Mouse (Mus musculus): Measurements from ENCODE around the gene 2300002M23Rik. TPM values are rescaled to one million over a fixed set of nuclear protein-coding genes. Genes with fewer than 3 reads are reported as not detected.

Gene 2300002M23Rik
- polyA plus RNA-seq, 1 experiment from 2014 or later, result not detected

DNA sequence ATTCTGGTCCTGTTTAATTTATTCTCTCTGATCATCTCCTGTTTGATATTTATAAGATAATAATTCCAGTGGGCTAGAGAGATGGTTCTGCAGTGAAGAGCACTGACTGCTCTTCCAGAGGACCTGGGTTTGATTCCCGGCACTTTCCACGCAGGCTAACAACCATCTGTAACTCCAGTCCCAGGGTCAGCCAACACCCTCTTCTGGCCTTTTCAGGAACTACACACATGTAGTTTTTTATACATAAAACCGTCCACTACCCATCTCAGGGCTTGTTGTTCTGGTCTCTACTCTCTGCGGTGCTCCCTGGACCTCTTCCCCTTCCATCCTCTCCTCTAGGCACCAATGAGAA is 17.1 kb upstream of the 2300002M23Rik start:
- H3K4me2 ChIP-seq (ENCODE audit: low read depth, low read length, severe bottlenecking), result no peak overlapping the region
- H3K27me3 ChIP-seq (ENCODE audit: control insufficient read depth, insufficient read depth, low read length), result no peaks in the 10 kb centered on the region
- ATAC-seq (replicated peaks; ENCODE audit: low FRiP score) (no peak), DNase-seq (ENCODE audit: low spot score) (no peak)
- 94% methylated on average over 4 of the region's 4 CpGs for WGBS
- H3K9ac ChIP-seq (ENCODE audit: low read length), result no peak overlapping the region
- H3K9me3 ChIP-seq (ENCODE audit: control insufficient read depth, low read length), result no peaks in the 10 kb centered on the region
- no peak overlapping the region for H3K4me3 ChIP-seq (ENCODE audit: low read depth, low read length)
- 0 out of 2 replicates have a peak, but pooled peaks cover 2% of the 10 kb centered on the region for H3K4me1 ChIP-seq (replicated peaks; ENCODE audit: control insufficient read depth, insufficient read depth, low read length)
- no peaks in the 10 kb centered on the region for H3K36me3 ChIP-seq (ENCODE audit: control insufficient read depth, insufficient read depth, low read length)
- no peak overlapping the region for H3K27ac ChIP-seq (ENCODE audit: low read depth, low read length)

DNA sequence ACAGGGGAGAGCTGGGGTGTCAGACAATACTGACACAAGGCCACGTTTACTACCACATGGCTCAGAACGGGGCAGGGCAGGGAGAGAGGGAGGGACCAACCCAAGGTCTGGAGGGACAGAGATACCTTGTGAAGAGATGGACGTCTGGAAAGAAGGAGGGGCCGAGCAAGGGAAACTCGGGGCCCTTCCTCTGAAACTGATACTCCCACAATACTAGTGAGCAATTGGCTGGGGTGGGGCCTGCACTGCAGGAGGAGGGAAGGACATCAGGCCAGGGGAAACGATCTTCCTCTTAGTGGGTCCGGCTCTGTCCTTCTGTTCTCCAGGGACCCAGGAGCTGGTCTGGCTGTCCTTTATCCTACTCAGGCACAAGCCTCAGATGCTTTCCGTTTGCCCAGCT is 16.4 kb upstream of the 2300002M23Rik start:
- 58% methylated on average over 8 of the region's 8 CpGs for WGBS
- ATAC-seq (replicated peaks; ENCODE audit: low FRiP score) (no peak), DNase-seq (ENCODE audit: low spot score) (no peak)
- no peak overlapping the region for H3K4me3 ChIP-seq (ENCODE audit: low read depth, low read length)
- no peaks in the 10 kb centered on the region for H3K9me3 ChIP-seq (ENCODE audit: control insufficient read depth, low read length)
- no peaks in the 10 kb centered on the region for H3K27me3 ChIP-seq (ENCODE audit: control insufficient read depth, insufficient read depth, low read length)
- H3K36me3 ChIP-seq (ENCODE audit: control insufficient read depth, insufficient read depth, low read length), result no peaks in the 10 kb centered on the region
- H3K27ac ChIP-seq (ENCODE audit: low read depth, low read length), result no peak overlapping the region
- H3K4me1 ChIP-seq (replicated peaks; ENCODE audit: control insufficient read depth, insufficient read depth, low read length), result 0 out of 2 replicates have a peak, but pooled peaks cover 2% of the 10 kb centered on the region
- no peak overlapping the region for H3K9ac ChIP-seq (ENCODE audit: low read length)
- H3K4me2 ChIP-seq (ENCODE audit: low read depth, low read length, severe bottlenecking), result no peak overlapping the region

- 78% methylated on average over 8 of the region's 10 CpGs for WGBS
- Histone ChIP-seq H3K9ac (ENCODE audit: low read length) (no peak within 1 kb of the TSS), H3K27ac (ENCODE audit: low read depth, low read length) (no peak within 1 kb of the TSS), H3K27me3 (ENCODE audit: control insufficient read depth, insufficient read depth, low read length) (no peaks in the 10 kb centered on the region), H3K4me2 (ENCODE audit: low read depth, low read length, severe bottlenecking) (no peak within 1 kb of the TSS), H3K4me3 (ENCODE audit: low read depth, low read length) (no peak within 1 kb of the TSS), H3K36me3 (ENCODE audit: control insufficient read depth, insufficient read depth, low read length) (no peaks in the 10 kb centered on the region), H3K9me3 (ENCODE audit: control insufficient read depth, low read length) (no peaks in the 10 kb centered on the region), H3K4me1 (replicated peaks; ENCODE audit: control insufficient read depth, insufficient read depth, low read length) (no peaks in the 10 kb centered on the region)
- DNase-seq (ENCODE audit: low spot score) (no peak), ATAC-seq (replicated peaks; ENCODE audit: low FRiP score) (no peak)
These were observed 15.3 kb upstream of the 2300002M23Rik start, which contains the start of gene Cdsn for GRCm38 (mm10) chr17:35551881-35552414. TSS of gene Cdsn (plus strand) at chr17:35552128.

DNA sequence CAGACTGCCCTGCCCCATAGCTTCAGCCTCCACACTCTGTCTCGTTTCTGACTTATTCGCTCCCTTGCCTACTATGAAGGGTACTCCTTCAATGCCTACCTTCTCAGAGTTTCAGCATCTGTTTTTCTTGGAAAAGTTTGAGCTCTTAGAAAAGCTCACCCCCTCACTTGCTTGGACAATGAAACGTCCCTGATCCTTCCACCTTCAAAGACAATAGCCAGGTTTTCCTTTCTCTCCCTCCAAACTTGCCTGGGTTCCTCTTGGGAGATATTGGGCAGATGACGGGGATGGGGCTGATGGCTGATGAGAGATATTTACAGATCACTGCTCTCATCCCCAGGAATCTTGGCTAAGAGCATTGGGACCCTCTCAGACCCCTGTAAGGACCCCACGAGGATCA is 12.9 kb upstream of the 2300002M23Rik start:
- H3K9ac ChIP-seq (ENCODE audit: low read length), result no peak overlapping the region
- no peaks in the 10 kb centered on the region for H3K9me3 ChIP-seq (ENCODE audit: control insufficient read depth, low read length)
- no peak for ATAC-seq (replicated peaks; ENCODE audit: low FRiP score)
- H3K36me3 ChIP-seq (ENCODE audit: control insufficient read depth, insufficient read depth, low read length), result no peaks in the 10 kb centered on the region
- no peak overlapping the region for H3K4me2 ChIP-seq (ENCODE audit: low read depth, low read length, severe bottlenecking)
- no peaks in the 10 kb centered on the region for H3K4me1 ChIP-seq (replicated peaks; ENCODE audit: control insufficient read depth, insufficient read depth, low read length)
- H3K4me3 ChIP-seq (ENCODE audit: low read depth, low read length), result no peak overlapping the region
- no peaks in the 10 kb centered on the region for H3K27me3 ChIP-seq (ENCODE audit: control insufficient read depth, insufficient read depth, low read length)
- DNase-seq (ENCODE audit: low spot score), result no peak
- WGBS, result 78% methylated on average over 5 of the region's 5 CpGs
- no peak overlapping the region for H3K27ac ChIP-seq (ENCODE audit: low read depth, low read length)

DNA sequence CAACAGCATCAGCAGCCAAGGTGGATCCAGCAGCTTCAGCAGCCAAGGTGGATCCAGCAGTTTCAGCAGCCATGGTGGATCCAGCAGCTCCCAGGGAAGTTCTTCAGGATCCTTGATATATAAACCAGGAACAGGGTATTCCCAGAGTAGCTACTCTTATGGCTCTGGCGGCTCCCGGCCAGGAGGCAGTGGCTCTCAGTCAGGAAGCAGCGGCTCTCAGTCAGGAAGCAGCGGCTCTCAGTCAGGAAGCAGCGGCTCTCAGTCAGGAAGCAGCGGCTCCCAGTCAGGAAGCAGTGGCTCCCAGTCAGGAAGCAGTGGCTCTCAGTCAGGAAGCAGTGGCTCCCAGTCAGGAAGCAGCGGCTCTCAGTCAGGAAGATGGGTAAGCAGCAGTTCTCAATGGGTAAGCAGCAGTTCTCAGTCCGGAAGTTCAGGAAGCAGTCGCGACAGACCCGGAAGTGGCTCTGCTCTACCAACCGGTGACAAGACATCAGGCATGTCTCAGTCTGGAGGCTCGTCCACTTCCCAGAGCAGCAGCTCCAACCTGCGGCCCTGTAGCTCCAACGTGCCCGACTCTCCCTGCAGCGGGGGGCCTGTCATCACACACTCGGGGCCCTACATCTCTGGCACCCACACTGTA is 12.4 kb upstream of the 2300002M23Rik start:
- ATAC-seq (replicated peaks; ENCODE audit: low FRiP score), result no peak

DNA sequence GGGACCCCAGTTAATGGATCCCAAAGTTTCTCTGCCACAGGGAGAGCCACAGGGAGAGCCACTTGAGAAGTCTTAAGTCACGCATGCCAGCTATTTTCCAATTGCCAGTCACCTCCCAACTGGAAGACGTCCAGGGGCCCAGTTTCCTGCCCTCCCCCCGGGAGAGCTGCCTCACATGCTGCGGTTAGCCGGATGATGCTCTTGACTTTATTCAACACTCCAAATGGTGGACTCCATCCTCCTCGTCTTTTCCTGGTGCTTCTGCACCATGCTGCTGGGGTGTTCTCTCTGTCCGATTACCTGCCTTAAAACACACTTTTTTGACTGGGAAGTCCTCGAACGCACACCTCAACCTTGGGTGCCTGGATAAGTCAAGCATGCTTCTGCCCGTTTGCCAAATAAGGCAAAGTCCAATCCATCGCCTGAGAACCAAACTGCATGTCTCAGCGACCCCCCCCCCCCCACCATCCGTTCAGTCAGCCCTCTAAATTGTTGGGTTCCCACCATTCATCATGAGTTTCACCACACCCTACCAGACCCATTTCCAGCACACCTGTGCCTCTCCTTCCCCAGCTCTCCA is 11.0 kb upstream of the 2300002M23Rik start:
- Histone ChIP-seq H3K27me3 (ENCODE audit: control insufficient read depth, insufficient read depth, low read length) (no peaks in the 10 kb centered on the region), H3K4me1 (replicated peaks; ENCODE audit: control insufficient read depth, insufficient read depth, low read length) (no peaks in the 10 kb centered on the region), H3K9me3 (ENCODE audit: control insufficient read depth, low read length) (no peaks in the 10 kb centered on the region), H3K4me2 (ENCODE audit: low read depth, low read length, severe bottlenecking) (no peak overlapping the region), H3K9ac (ENCODE audit: low read length) (no peak overlapping the region), H3K4me3 (ENCODE audit: low read depth, low read length) (no peak overlapping the region), H3K27ac (ENCODE audit: low read depth, low read length) (no peak overlapping the region), H3K36me3 (ENCODE audit: control insufficient read depth, insufficient read depth, low read length) (no peaks in the 10 kb centered on the region)
- DNase-seq (ENCODE audit: low spot score) (no peak), ATAC-seq (replicated peaks; ENCODE audit: low FRiP score) (no peak)
- 96% methylated on average over 12 of the region's 13 CpGs for WGBS

More for the DNA sequence above, 12.4 kb upstream of the 2300002M23Rik start:
- H3K4me3 ChIP-seq (ENCODE audit: low read depth, low read length), result no peak overlapping the region
- no peak overlapping the region for H3K9ac ChIP-seq (ENCODE audit: low read length)
- no peak overlapping the region for H3K27ac ChIP-seq (ENCODE audit: low read depth, low read length)
- H3K4me1 ChIP-seq (replicated peaks; ENCODE audit: control insufficient read depth, insufficient read depth, low read length), result no peaks in the 10 kb centered on the region
- WGBS, result 91% methylated on average over 18 of the region's 18 CpGs
- H3K27me3 ChIP-seq (ENCODE audit: control insufficient read depth, insufficient read depth, low read length), result no peaks in the 10 kb centered on the region
- H3K9me3 ChIP-seq (ENCODE audit: control insufficient read depth, low read length), result no peaks in the 10 kb centered on the region
- no peak for DNase-seq (ENCODE audit: low spot score)
- no peaks in the 10 kb centered on the region for H3K36me3 ChIP-seq (ENCODE audit: control insufficient read depth, insufficient read depth, low read length)
- no peak overlapping the region for H3K4me2 ChIP-seq (ENCODE audit: low read depth, low read length, severe bottlenecking)

- Histone ChIP-seq H3K4me3 (ENCODE audit: low read depth, low read length) (no peak overlapping the region), H3K4me2 (ENCODE audit: low read depth, low read length, severe bottlenecking) (no peak overlapping the region), H3K4me1 (replicated peaks; ENCODE audit: control insufficient read depth, insufficient read depth, low read length) (no peaks in the 10 kb centered on the region), H3K36me3 (ENCODE audit: control insufficient read depth, insufficient read depth, low read length) (no peaks in the 10 kb centered on the region), H3K9me3 (ENCODE audit: control insufficient read depth, low read length) (no peaks in the 10 kb centered on the region), H3K9ac (ENCODE audit: low read length) (no peak overlapping the region), H3K27ac (ENCODE audit: low read depth, low read length) (no peak overlapping the region), H3K27me3 (ENCODE audit: control insufficient read depth, insufficient read depth, low read length) (no peaks in the 10 kb centered on the region)
- WGBS, result 37% methylated on average over 5 of the region's 5 CpGs
- ATAC-seq (replicated peaks; ENCODE audit: low FRiP score) (no peak), DNase-seq (ENCODE audit: low spot score) (no peak)
These were observed 10.4 kb upstream of the 2300002M23Rik start for GRCm38 (mm10) chr17:35556812-35557211.

GRCm38 (mm10) chr17:35557351-35557750 is 9.9 kb upstream of the 2300002M23Rik start:
- no peak for ATAC-seq (replicated peaks; ENCODE audit: low FRiP score)
- no peak for DNase-seq (ENCODE audit: low spot score)
- 81% methylated on average over 9 of the region's 9 CpGs for WGBS
- Histone ChIP-seq H3K4me3 (ENCODE audit: low read depth, low read length) (no peak overlapping the region), H3K9me3 (ENCODE audit: control insufficient read depth, low read length) (no peaks in the 10 kb centered on the region), H3K27ac (ENCODE audit: low read depth, low read length) (no peak overlapping the region), H3K9ac (ENCODE audit: low read length) (no peak overlapping the region), H3K27me3 (ENCODE audit: control insufficient read depth, insufficient read depth, low read length) (no peaks in the 10 kb centered on the region), H3K4me1 (replicated peaks; ENCODE audit: control insufficient read depth, insufficient read depth, low read length) (no peaks in the 10 kb centered on the region), H3K36me3 (ENCODE audit: control insufficient read depth, insufficient read depth, low read length) (no peaks in the 10 kb centered on the region), H3K4me2 (ENCODE audit: low read depth, low read length, severe bottlenecking) (no peak overlapping the region)

GRCm38 (mm10) chr17:35558216-35558615 is 9.0 kb upstream of the 2300002M23Rik start:
- H3K27ac ChIP-seq (ENCODE audit: low read depth, low read length), result no peak overlapping the region
- WGBS, result 64% methylated on average over 8 of the region's 8 CpGs
- no peaks in the 10 kb centered on the region for H3K4me1 ChIP-seq (replicated peaks; ENCODE audit: control insufficient read depth, insufficient read depth, low read length)
- no peaks in the 10 kb centered on the region for H3K27me3 ChIP-seq (ENCODE audit: control insufficient read depth, insufficient read depth, low read length)
- no peaks in the 10 kb centered on the region for H3K36me3 ChIP-seq (ENCODE audit: control insufficient read depth, insufficient read depth, low read length)
- H3K9ac ChIP-seq (ENCODE audit: low read length), result no peak overlapping the region
- H3K4me3 ChIP-seq (ENCODE audit: low read depth, low read length), result no peak overlapping the region
- no peaks in the 10 kb centered on the region for H3K9me3 ChIP-seq (ENCODE audit: control insufficient read depth, low read length)
- DNase-seq (ENCODE audit: low spot score) (no peak), ATAC-seq (replicated peaks; ENCODE audit: low FRiP score) (no peak)
- H3K4me2 ChIP-seq (ENCODE audit: low read depth, low read length, severe bottlenecking), result no peak overlapping the region
